Mouse (Mus musculus) olfactory bulb, adult 2 months (tissue): ENCODE measurements around the gene Slc35b2.

Experiments
- CTCF ChIP-seq: fragments of 200-500 bp; IDR thresholded peaks from 2 replicates; pipeline ENCODE4 v1.5.1; 2012; ENCODE audit warnings: low read depth, mild to moderate bottlenecking, low read length, moderate library complexity; ENCODE audit not compliant: insufficient read depth
- POLR2A ChIP-seq: fragments of 200-500 bp; IDR thresholded peaks from 2 replicates; pipeline ENCODE4 v1.6.1; 2012; ENCODE audit warnings: mild to moderate bottlenecking, low read depth, low read length, moderate library complexity; ENCODE audit not compliant: insufficient read depth

GRCm38 (mm10) chr17:45599446-45600242 lies 36.0 kb downstream of the Slc35b2 start, which contains the start of gene Slc29a1:
- TF ChIP-seq POLR2A (no peak), CTCF (no peak)
